7 mouse cellular contexts compared by ENCODE assay signal in genomic region chr7:80233799-80234198, GRCm38 (mm10). TPM values are rescaled to one million over a fixed set of nuclear protein-coding genes. Genes with fewer than 3 reads are reported as not detected.
DNase-seq lines count a peak whose midpoint lies in the region; ATAC-seq and TF ChIP-seq lines count a peak whose summit lies in the region.

No protein-coding gene starts in this region.

- H3K4me2 ChIP-seq in embryonic facial prominence, embryonic 13.5 days: peak overlapping the region; percentile 87
- H3K4me2 ChIP-seq in intestine, embryonic 16.5 days (ENCODE audit: low read depth, low read length): peak overlapping the region; percentile 59
- H3K4me2 ChIP-seq in neural tube, embryonic 13.5 days: peak overlapping the region; percentile 91

- H3K27ac ChIP-seq in liver, adult 2 months (replicated peaks; ENCODE audit: insufficient read depth, low read depth, low read length): no peak overlapping the region
- H3K27ac ChIP-seq in embryonic facial prominence, embryonic 13.5 days: no peak overlapping the region
- no peak overlapping the region for H3K27ac ChIP-seq in intestine, embryonic 16.5 days (ENCODE audit: low read length)
- no peak overlapping the region for H3K27ac ChIP-seq in neural tube, embryonic 13.5 days (replicated peaks)

- no peak overlapping the region for H3K4me3 ChIP-seq in liver, adult 2 months (ENCODE audit: insufficient read depth, low read depth, low read length)
- H3K4me3 ChIP-seq in embryonic facial prominence, embryonic 13.5 days: peak overlapping the region; percentile 72; the same call in 1 of the 2 replicates
- peak overlapping the region; percentile 78 for H3K4me3 ChIP-seq in intestine, embryonic 16.5 days (ENCODE audit: low read length)
- H3K4me3 ChIP-seq in neural tube, embryonic 13.5 days: peak overlapping the region; percentile 70

- WGBS in liver, adult 2 months: 35% methylated on average over 9 of the region's 9 CpGs
- WGBS in embryonic facial prominence, embryonic 13.5 days: 77% methylated on average over 9 of the region's 9 CpGs
- WGBS in intestine, embryonic 16.5 days: 56% methylated on average over 9 of the region's 9 CpGs
- 76% methylated on average over 9 of the region's 9 CpGs for WGBS in neural tube, embryonic 13.5 days

- peaks cover 13% of the 10 kb centered on the region; the same call in 1 of the 2 replicates for H3K79me2 ChIP-seq in liver, adult 2 months (ENCODE audit: control insufficient read depth, insufficient read depth, low read length)

- peak; percentile 54 for DNase-seq in liver, adult 2 months (ENCODE audit: extremely low read depth, low read depth, low spot score)
- DNase-seq in liver: no peak
- no peak for DNase-seq in layer of hippocampus, adult 9-11 months

- no peaks in the 10 kb centered on the region for H3K9me3 ChIP-seq in embryonic facial prominence, embryonic 13.5 days
- no peaks in the 10 kb centered on the region for H3K9me3 ChIP-seq in intestine, embryonic 16.5 days (ENCODE audit: control insufficient read depth, low read length)
- H3K9me3 ChIP-seq in neural tube, embryonic 13.5 days: no peaks in the 10 kb centered on the region

- no peak for TF ChIP-seq POLR2A in liver, adult 2 months (IDR thresholded peaks at IDR 0.05; ENCODE audit: extremely low read depth, insufficient read depth, low read length)

- no peaks in the 10 kb centered on the region for H3K27me3 ChIP-seq in liver, adult 2 months (ENCODE audit: control insufficient read depth, insufficient read depth, low read length)
- 0 out of 2 replicates have a peak, but pooled peaks cover 4% of the 10 kb centered on the region for H3K27me3 ChIP-seq in embryonic facial prominence, embryonic 13.5 days
- H3K27me3 ChIP-seq in intestine, embryonic 16.5 days (replicated peaks; ENCODE audit: control insufficient read depth, insufficient read depth, low read length): no peaks in the 10 kb centered on the region
- no peaks in the 10 kb centered on the region; the same call in 1 of the 2 replicates for H3K27me3 ChIP-seq in neural tube, embryonic 13.5 days

- TF ChIP-seq CTCF in liver, adult 2 months (IDR thresholded peaks at IDR 0.05; ENCODE audit: low read depth, low read length): no peak

- peaks cover 4% of the 10 kb centered on the region; the same call in 1 of the 2 replicates for H3K36me3 ChIP-seq in liver, adult 2 months (ENCODE audit: control insufficient read depth, insufficient read depth, low read length)
- peaks cover 8% of the 10 kb centered on the region for H3K36me3 ChIP-seq in embryonic facial prominence, embryonic 13.5 days
- H3K36me3 ChIP-seq in intestine, embryonic 16.5 days (ENCODE audit: control insufficient read depth, insufficient read depth, low read length): peaks cover 6% of the 10 kb centered on the region; the same call in 1 of the 2 replicates
- H3K36me3 ChIP-seq in neural tube, embryonic 13.5 days: peaks cover 8% of the 10 kb centered on the region

- H3K9ac ChIP-seq in liver, adult 2 months (ENCODE audit: low read depth, low read length): no peak overlapping the region
- peak overlapping the region; percentile 22; the same call in 1 of the 2 replicates for H3K9ac ChIP-seq in embryonic facial prominence, embryonic 13.5 days
- H3K9ac ChIP-seq in intestine, embryonic 16.5 days (ENCODE audit: low read depth, low read length): peak overlapping the region; percentile 75; the same call in 1 of the 2 replicates
- peak overlapping the region; percentile 60 for H3K9ac ChIP-seq in neural tube, embryonic 13.5 days

- peaks cover 9% of the 10 kb centered on the region for H3K4me1 ChIP-seq in liver, adult 2 months (ENCODE audit: control insufficient read depth, insufficient read depth, low read length)
- H3K4me1 ChIP-seq in embryonic facial prominence, embryonic 13.5 days: peaks cover 25% of the 10 kb centered on the region
- peaks cover 7% of the 10 kb centered on the region for H3K4me1 ChIP-seq in intestine, embryonic 16.5 days (ENCODE audit: control insufficient read depth, insufficient read depth, low read length)
- H3K4me1 ChIP-seq in neural tube, embryonic 13.5 days (replicated peaks): peaks cover 37% of the 10 kb centered on the region

- no peak for ATAC-seq in embryonic facial prominence, embryonic 13.5 days (ENCODE audit: insufficient number of reproducible peaks, insufficient read depth, low FRiP score, low TSS enrichment, low read depth)
- ATAC-seq in intestine, embryonic 16.5 days: no peak
- ATAC-seq in neural tube, embryonic 13.5 days (ENCODE audit: low read depth): no peak
- ATAC-seq in megakaryocyte-erythroid progenitor cell, adult 5-6 weeks (replicated peaks; ENCODE audit: low FRiP score, low TSS enrichment, poor library complexity, severe bottlenecking): no peak

RNA-seq across cellular contexts. Expression of gene Gdpgp1, which starts 1.1 kb away (rescaled TPM):
- 1.2 and 1.9 TPM in 2 replicates for total RNA-seq in liver, adult 2 months (2014; rRNA removed)
- polyA plus RNA-seq in liver, adult 2 months (2012; rRNA removed): 2.1 and 2.2 TPM in 2 replicates
- polyA plus RNA-seq in embryonic facial prominence, embryonic 13.5 days (2015; fragmentation: Nextera tagmentation; extraction: Ambion mirVana): 3.8 TPM in 2 replicates
- 7.6 and 8.1 TPM in 2 replicates for polyA plus RNA-seq in intestine, embryonic 16.5 days (2015; fragmentation: Nextera tagmentation; extraction: Ambion mirVana)
- 4.5 TPM in 2 replicates for polyA plus RNA-seq in neural tube, embryonic 13.5 days (2015; fragmentation: Nextera tagmentation; extraction: Ambion mirVana)
- 8.2 and 9.7 TPM in 2 replicates for total RNA-seq in megakaryocyte-erythroid progenitor cell, adult 5-6 weeks (2014; fragmentation: Nextera tagmentation)
- 2.7 and 4.7 TPM in 2 replicates for total RNA-seq in megakaryocyte-erythroid progenitor cell, adult 5-6 weeks (2017)

RNA-seq across cellular contexts. Expression of gene Cib1, which starts 1.2 kb away (rescaled TPM):
- total RNA-seq in liver, adult 2 months (2014; rRNA removed): 51.7 and 62.5 TPM in 2 replicates
- 108 and 114 TPM in 2 replicates for polyA plus RNA-seq in liver, adult 2 months (2012; rRNA removed)
- polyA plus RNA-seq in embryonic facial prominence, embryonic 13.5 days (2015; fragmentation: Nextera tagmentation; extraction: Ambion mirVana): 69.9 and 71.1 TPM in 2 replicates
- polyA plus RNA-seq in intestine, embryonic 16.5 days (2015; fragmentation: Nextera tagmentation; extraction: Ambion mirVana): 285 and 306 TPM in 2 replicates
- 31.0 and 34.6 TPM in 2 replicates for polyA plus RNA-seq in neural tube, embryonic 13.5 days (2015; fragmentation: Nextera tagmentation; extraction: Ambion mirVana)
- total RNA-seq in megakaryocyte-erythroid progenitor cell, adult 5-6 weeks (2014; fragmentation: Nextera tagmentation): 65.7 and 67.1 TPM in 2 replicates
- total RNA-seq in megakaryocyte-erythroid progenitor cell, adult 5-6 weeks (2017): 28.8 and 42.4 TPM in 2 replicates

RNA-seq across cellular contexts. Expression of gene Ttll13, which starts 12.4 kb away (rescaled TPM):
- total RNA-seq in liver, adult 2 months (2014; rRNA removed): 0.40 and 0.46 TPM in 2 replicates
- 0.57 and 0.95 TPM in 2 replicates for polyA plus RNA-seq in liver, adult 2 months (2012; rRNA removed)
- polyA plus RNA-seq in embryonic facial prominence, embryonic 13.5 days (2015; fragmentation: Nextera tagmentation; extraction: Ambion mirVana): 0.90 and 2.3 TPM in 2 replicates
- 0.56 and 0.69 TPM in 2 replicates for polyA plus RNA-seq in intestine, embryonic 16.5 days (2015; fragmentation: Nextera tagmentation; extraction: Ambion mirVana)
- 1.6 and 2.8 TPM in 2 replicates for polyA plus RNA-seq in neural tube, embryonic 13.5 days (2015; fragmentation: Nextera tagmentation; extraction: Ambion mirVana)
- total RNA-seq in megakaryocyte-erythroid progenitor cell, adult 5-6 weeks (2014; fragmentation: Nextera tagmentation): not detected in 2 replicates
- total RNA-seq in megakaryocyte-erythroid progenitor cell, adult 5-6 weeks (2017): 0.11 and 1.9 TPM in 2 replicates

RNA-seq across cellular contexts. Expression of gene Ngrn, which starts 27.2 kb away (rescaled TPM):
- 25.2 and 29.7 TPM in 2 replicates for total RNA-seq in liver, adult 2 months (2014; rRNA removed)
- 15.5 and 16.8 TPM in 2 replicates for polyA plus RNA-seq in liver, adult 2 months (2012; rRNA removed)
- polyA plus RNA-seq in embryonic facial prominence, embryonic 13.5 days (2015; fragmentation: Nextera tagmentation; extraction: Ambion mirVana): 52.2 and 52.5 TPM in 2 replicates
- polyA plus RNA-seq in intestine, embryonic 16.5 days (2015; fragmentation: Nextera tagmentation; extraction: Ambion mirVana): 52.0 and 57.8 TPM in 2 replicates
- polyA plus RNA-seq in neural tube, embryonic 13.5 days (2015; fragmentation: Nextera tagmentation; extraction: Ambion mirVana): 57.5 and 62.6 TPM in 2 replicates
- total RNA-seq in megakaryocyte-erythroid progenitor cell, adult 5-6 weeks (2014; fragmentation: Nextera tagmentation): 24.4 and 37.7 TPM in 2 replicates
- 18.8 and 25.7 TPM in 2 replicates for total RNA-seq in megakaryocyte-erythroid progenitor cell, adult 5-6 weeks (2017)

RNA-seq across cellular contexts. Expression of gene Vps33b, which starts 35.6 kb away (rescaled TPM):
- total RNA-seq in liver, adult 2 months (2014; rRNA removed): 5.7 and 9.1 TPM in 2 replicates
- polyA plus RNA-seq in liver, adult 2 months (2012; rRNA removed): 4.8 and 6.1 TPM in 2 replicates
- 13.8 and 16.2 TPM in 2 replicates for polyA plus RNA-seq in embryonic facial prominence, embryonic 13.5 days (2015; fragmentation: Nextera tagmentation; extraction: Ambion mirVana)
- polyA plus RNA-seq in intestine, embryonic 16.5 days (2015; fragmentation: Nextera tagmentation; extraction: Ambion mirVana): 15.9 and 16.1 TPM in 2 replicates
- 23.7 and 27.7 TPM in 2 replicates for polyA plus RNA-seq in neural tube, embryonic 13.5 days (2015; fragmentation: Nextera tagmentation; extraction: Ambion mirVana)
- total RNA-seq in megakaryocyte-erythroid progenitor cell, adult 5-6 weeks (2014; fragmentation: Nextera tagmentation): 33.6 and 37.9 TPM in 2 replicates
- 43.4 and 54.7 TPM in 2 replicates for total RNA-seq in megakaryocyte-erythroid progenitor cell, adult 5-6 weeks (2017)
